Mouse (Mus musculus) ES-Bruce4 (cell line): Measurements from ENCODE around the gene Lrtm2. TPM values are rescaled to one million over a fixed set of nuclear protein-coding genes. Genes with fewer than 3 reads are reported as not detected.

Source experiments
- H3K27ac ChIP-seq: 2 replicates; pipeline ENCODE4 v1.5.1; 2012; ENCODE audit warnings: low read length, inconsistent platforms; ENCODE audit not compliant: insufficient read depth
- H3K27me3 ChIP-seq: 2 replicates; pipeline ENCODE4 v1.6.1; 2012; ENCODE audit warnings: mild to moderate bottlenecking, low read length, inconsistent platforms; ENCODE audit not compliant: control insufficient read depth, poor library complexity, insufficient read depth, severe bottlenecking
- H3K36me3 ChIP-seq: 2 replicates; pipeline ENCODE4 v1.6.1; 2012; ENCODE audit warnings: inconsistent platforms, mild to moderate bottlenecking, low read length, moderate library complexity; ENCODE audit not compliant: control insufficient read depth, poor library complexity, insufficient read depth, severe bottlenecking
- H3K4me1 ChIP-seq: one replicate; pipeline ENCODE4 v1.8.1; 2011; ENCODE audit warnings: low read length; ENCODE audit not compliant: control insufficient read depth, insufficient read depth
- H3K4me3 ChIP-seq: 2 replicates; pipeline ENCODE4 v1.5.1; 2011; ENCODE audit warnings: low read depth, mild to moderate bottlenecking, low read length
- H3K9ac ChIP-seq: 2 replicates; pipeline ENCODE4 v1.6.1; 2012; ENCODE audit warnings: low read depth, mild to moderate bottlenecking, inconsistent platforms; ENCODE audit not compliant: poor library complexity, severe bottlenecking
- H3K9me3 ChIP-seq: replicated peaks from 2 replicates; pipeline ENCODE4 v1.6.1; 2012; ENCODE audit warnings: mild to moderate bottlenecking, low read length, inconsistent platforms; ENCODE audit not compliant: control insufficient read depth, poor library complexity, insufficient read depth, severe bottlenecking
- CTCF ChIP-seq: IDR thresholded peaks from one replicate; pipeline ENCODE4 v1.8.1; 2011; ENCODE audit warnings: low read depth, low read length
- EP300 ChIP-seq: IDR thresholded peaks from 2 replicates; pipeline ENCODE4 v1.6.1; 2011; ENCODE audit warnings: low read depth, low read length; ENCODE audit not compliant: insufficient read depth
- POLR2A ChIP-seq: IDR thresholded peaks from one replicate; pipeline ENCODE4 v1.8.1; 2011; ENCODE audit warnings: low read length; ENCODE audit not compliant: insufficient read depth
- polyA plus RNA-seq: library from polyadenylated mRNA; stranded (reverse); fragments of >200 nt; gene quantifications from 2 replicates; pipeline ENCODE4 v1.2.4, GENCODE M21; 2011; ENCODE audit warnings: low read depth; ENCODE audit not compliant: missing spikeins, insufficient read depth, insufficient read length

Lrtm2 gene
- polyA plus RNA-seq, 1 experiment, result 0.49 TPM

DNA sequence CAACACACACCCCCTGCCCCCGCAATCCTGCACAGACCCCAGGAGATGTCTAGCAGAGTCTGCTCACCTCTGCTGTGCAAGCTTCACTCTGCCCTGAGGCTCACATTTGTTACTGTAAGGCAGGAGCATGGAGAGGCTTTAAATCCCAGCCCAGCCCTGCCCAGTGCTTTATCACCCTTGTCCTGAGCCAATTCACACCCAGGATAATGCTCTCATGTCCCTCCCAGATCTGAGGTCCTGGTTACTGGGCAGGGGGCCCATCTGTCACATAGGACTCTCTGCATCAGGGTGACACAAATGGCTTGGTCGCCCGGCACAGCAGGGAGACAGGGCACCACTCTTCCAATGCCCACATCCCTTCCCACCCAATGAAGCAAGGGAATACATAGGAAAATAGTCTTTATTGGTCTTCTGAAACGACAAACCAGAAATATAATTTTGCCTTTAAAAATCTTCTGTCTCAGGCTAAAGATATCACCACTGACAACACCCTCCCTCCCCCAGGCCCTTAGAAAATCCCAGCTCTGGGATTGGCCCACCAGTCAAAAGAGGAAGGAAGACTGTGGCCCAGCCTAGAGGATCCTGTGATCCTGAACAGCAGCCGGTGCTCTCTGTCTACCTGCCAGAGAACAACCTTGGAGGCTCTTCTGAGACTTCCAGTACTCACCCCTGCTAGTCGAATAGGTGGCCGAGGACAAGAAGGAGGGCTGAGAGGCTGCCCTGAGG, 15.7 kb downstream of the Lrtm2 start:
- no peaks in the 10 kb centered on the region for H3K4me1 ChIP-seq
- no peak for TF ChIP-seq POLR2A
- no peak for TF ChIP-seq EP300
- no peak for TF ChIP-seq CTCF
- no peak overlapping the region for H3K9ac ChIP-seq
- H3K4me3 ChIP-seq, result no peak overlapping the region
- H3K9me3 ChIP-seq, result no peaks in the 10 kb centered on the region
- H3K27me3 ChIP-seq, result no peaks in the 10 kb centered on the region
- H3K36me3 ChIP-seq, result no peaks in the 10 kb centered on the region
- H3K27ac ChIP-seq, result no peak overlapping the region

GRCm38 (mm10) chr6:119313588-119314375, 16.8 kb downstream of the Lrtm2 start:
- H3K9ac ChIP-seq, result no peak overlapping the region
- no peaks in the 10 kb centered on the region for H3K4me1 ChIP-seq
- no peak overlapping the region for H3K4me3 ChIP-seq
- TF ChIP-seq POLR2A (no peak), CTCF (no peak), EP300 (no peak)
- no peaks in the 10 kb centered on the region for H3K36me3 ChIP-seq
- H3K9me3 ChIP-seq, result no peaks in the 10 kb centered on the region
- H3K27ac ChIP-seq, result no peak overlapping the region
- H3K27me3 ChIP-seq, result no peaks in the 10 kb centered on the region

DNA sequence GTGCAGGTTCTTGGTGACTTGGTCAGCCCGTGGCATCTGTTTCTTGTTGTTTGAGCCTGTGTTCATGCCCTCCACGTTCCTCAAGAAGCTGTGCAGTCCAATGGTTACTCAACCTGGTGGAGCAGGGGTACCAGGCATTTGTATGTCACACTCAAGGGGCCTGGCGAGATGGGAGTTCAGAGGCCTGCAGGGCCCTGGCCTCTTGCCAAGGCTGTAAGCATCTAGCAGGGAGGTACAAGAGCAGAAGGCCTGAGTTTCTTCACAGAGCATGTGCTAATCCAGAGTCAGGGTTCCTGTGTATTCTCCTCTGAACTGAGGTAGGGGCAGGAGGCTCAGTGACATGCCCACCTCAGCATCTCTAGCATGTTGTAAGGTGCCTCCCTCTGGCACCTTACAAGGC, 17.5 kb downstream of the Lrtm2 start:
- TF ChIP-seq CTCF (no peak), POLR2A (no peak), EP300 (no peak)

GRCm38 (mm10) chr6:119312381-119312780, 18.2 kb downstream of the Lrtm2 start:
- H3K9me3 ChIP-seq, result no peaks in the 10 kb centered on the region
- no peak overlapping the region for H3K9ac ChIP-seq

More for the DNA sequence above, 17.5 kb downstream of the Lrtm2 start:
- no peak overlapping the region for H3K27ac ChIP-seq
- H3K4me3 ChIP-seq, result no peak overlapping the region
- no peak overlapping the region for H3K9ac ChIP-seq
- H3K36me3 ChIP-seq, result no peaks in the 10 kb centered on the region
- no peaks in the 10 kb centered on the region for H3K9me3 ChIP-seq
- H3K4me1 ChIP-seq, result no peaks in the 10 kb centered on the region
- no peaks in the 10 kb centered on the region for H3K27me3 ChIP-seq

DNA sequence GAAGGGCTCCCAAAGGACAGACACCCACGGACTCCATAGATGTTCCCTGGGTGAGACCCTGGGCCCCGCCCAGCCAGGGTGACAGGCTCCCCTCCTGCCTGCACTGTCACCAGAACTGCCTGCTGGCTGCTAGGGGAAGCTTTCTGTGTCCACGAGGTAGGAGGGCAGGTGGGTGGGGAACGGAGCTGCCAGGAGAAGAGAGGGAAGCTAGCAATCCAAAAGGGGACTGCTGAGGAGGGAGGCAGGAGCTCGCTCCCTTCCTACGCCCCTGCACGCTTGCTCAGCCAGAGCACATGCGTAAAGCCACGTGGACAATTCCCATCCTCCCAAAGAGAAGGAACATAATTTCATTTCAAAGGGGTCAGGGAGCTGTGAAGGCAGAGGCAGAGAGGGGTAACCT, 20.4 kb downstream of the Lrtm2 start:
- H3K4me3 ChIP-seq, result no peak overlapping the region
- H3K27me3 ChIP-seq, result no peaks in the 10 kb centered on the region
- H3K9ac ChIP-seq, result no peak overlapping the region
- H3K4me1 ChIP-seq, result no peaks in the 10 kb centered on the region
- H3K27ac ChIP-seq, result no peak overlapping the region
- H3K36me3 ChIP-seq, result no peaks in the 10 kb centered on the region
- TF ChIP-seq EP300 (no peak), POLR2A (no peak), CTCF (no peak)
- H3K9me3 ChIP-seq, result no peaks in the 10 kb centered on the region

More at GRCm38 (mm10) chr6:119312381-119312780, 18.2 kb downstream of the Lrtm2 start:
- H3K36me3 ChIP-seq, result no peaks in the 10 kb centered on the region
- H3K4me3 ChIP-seq, result no peak overlapping the region
- H3K4me1 ChIP-seq, result no peaks in the 10 kb centered on the region
- H3K27ac ChIP-seq, result no peak overlapping the region
- TF ChIP-seq POLR2A (no peak), EP300 (no peak), CTCF (no peak)
- no peaks in the 10 kb centered on the region for H3K27me3 ChIP-seq
